Mouse (Mus musculus) adrenal gland, adult 2 months (tissue): ENCODE results near the gene H2-Eb2. TPM values are rescaled to one million over a fixed set of nuclear protein-coding genes. Genes with fewer than 3 reads are reported as not detected.
A peak's percentile ranks its signal among the peaks of the same experiment; 100 is the strongest.

ENCODE experiments used
- DNase-seq: peaks from one replicate; pipeline ENCODE4 v3.0.0; 2021
- polyA plus RNA-seq: library from polyadenylated mRNA; depleted of rRNA; stranded (reverse); fragments of >200 nt; gene quantifications from 2 replicates; pipeline ENCODE4 v1.2.3, GENCODE M21; 2012; rRNA removed
- total RNA-seq, 2 experiments: library from RNA; stranded (reverse); gene quantifications; 2 replicates each; pipeline ENCODE4 v1.2.3; 2021

The H2-Eb2 gene
- total and polyA plus RNA-seq, 3 experiments, result 0.03 TPM; not detected in 2

DNA sequence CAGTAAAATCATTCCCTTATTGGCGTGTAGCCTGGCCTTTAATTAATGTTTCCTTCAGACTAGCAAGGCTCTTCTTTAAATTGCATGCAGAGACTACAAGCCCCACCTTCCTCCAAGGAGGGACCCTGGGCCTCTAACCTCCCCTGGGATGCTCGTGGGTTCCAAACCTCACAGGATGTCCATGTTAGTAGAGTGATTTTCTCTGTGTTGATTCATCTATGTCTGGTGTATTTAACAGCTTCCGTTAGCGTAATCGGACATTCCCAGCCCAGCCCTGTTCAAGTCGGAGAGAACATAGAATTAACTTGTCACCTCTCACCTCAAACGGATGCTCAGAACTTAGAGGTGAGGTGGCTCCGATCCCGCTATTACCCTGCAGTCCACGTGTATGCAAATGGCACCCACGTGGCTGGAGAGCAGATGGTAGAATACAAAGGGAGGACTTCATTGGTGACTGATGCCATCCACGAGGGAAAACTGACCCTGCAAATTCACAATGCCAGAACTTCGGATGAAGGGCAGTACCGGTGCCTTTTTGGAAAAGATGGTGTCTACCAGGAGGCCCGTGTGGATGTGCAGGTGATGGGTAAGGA, 37.6 kb downstream of the H2-Eb2 start:
- no peak for DNase-seq

DNA sequence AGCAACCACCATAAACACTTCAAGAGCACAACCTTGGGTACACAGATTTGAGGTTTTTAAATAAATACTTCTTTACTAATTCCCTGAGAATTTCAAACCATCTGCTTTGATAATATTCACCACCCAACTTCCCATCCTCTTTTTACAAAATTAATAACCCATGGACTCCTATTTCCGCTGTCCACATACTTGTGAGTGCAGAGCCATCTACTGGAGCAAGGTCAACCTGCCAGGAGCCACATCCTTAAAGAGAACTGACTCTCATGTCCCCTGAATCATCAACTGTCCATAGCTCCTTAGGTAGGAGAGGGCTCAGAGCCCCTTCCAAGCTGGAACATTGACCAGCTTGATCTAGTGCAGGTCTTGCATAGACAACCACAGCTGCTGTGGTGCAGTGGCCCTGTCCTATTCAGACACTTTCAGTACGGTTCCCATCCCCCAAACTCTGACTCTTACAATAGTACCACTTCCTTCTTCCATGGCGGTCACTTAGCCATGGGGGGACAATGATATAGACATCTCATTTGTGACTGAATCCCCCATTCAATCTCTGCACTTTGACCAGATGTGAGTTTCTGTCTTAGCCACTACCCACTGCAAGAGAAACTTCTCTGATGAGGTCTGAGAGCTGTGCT, 38.3 kb downstream of the H2-Eb2 start:
- no peak for DNase-seq

DNA sequence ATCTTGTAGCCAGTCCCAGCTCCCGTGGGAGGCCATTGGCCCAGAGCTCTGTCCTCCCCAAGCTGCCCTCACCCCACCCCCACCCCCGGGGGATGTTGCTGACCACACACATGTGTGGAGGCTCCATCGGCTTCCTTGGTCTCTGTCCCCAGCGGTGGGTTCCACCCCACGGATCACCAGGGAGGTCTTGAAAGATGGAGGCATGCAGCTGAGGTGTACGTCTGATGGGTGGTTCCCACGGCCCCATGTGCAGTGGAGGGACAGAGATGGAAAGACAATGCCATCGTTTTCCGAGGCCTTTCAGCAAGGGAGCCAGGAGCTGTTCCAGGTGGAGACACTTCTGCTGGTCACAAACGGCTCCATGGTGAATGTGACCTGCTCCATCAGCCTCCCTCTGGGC, 39.6 kb downstream of the H2-Eb2 start:
- DNase-seq, result no peak

DNA sequence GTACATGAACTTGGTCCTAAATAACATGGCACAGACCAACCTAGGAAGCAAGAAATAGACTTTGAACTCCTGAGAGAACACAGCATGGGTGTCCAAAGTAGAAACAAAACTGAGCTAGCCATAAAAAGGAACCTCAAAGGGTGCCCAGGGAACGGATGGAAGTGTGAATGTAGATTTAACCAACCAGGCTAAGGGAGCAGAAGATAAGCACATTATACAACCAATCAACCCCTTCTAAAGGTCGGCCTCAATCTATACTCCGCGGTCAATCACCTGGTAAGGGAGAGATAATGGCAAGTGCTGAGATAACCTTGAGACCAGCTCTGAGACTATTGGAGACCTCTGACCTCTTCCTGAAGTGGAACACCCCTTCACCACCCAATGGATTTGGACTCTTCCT, 45.1 kb downstream of the H2-Eb2 start:
- no peak for DNase-seq

DNA sequence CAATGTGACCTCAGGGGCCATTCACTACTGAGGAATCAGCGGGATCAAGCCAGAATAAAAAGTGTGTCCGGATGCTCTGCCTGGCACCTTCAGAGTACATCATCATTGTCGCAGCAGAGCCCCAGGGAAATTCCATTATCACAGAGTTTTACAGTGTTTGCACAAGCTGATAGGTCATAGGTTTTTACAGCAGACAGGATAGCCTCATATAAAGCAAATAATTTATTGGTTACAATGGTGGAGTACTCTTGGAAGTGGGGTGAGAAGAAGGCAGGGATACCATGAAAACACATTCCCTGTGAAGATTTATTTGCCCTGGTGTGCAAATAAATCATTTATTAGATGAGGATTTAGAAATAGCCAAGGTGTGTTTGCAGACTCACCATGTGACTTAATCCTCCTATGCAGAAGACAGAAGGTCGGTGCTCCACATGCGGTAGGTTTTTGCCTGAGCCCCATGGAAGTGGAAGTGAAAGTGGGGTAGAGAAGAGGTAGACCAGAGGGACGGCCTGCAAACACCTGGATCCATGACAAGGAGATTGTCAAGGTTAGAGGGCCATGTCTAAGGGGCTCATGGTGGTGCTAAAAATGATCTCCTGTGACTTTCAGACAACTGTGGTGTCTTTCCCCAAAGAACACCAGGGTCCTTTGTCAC, 47.7 kb downstream of the H2-Eb2 start:
- no peak for DNase-seq

DNA sequence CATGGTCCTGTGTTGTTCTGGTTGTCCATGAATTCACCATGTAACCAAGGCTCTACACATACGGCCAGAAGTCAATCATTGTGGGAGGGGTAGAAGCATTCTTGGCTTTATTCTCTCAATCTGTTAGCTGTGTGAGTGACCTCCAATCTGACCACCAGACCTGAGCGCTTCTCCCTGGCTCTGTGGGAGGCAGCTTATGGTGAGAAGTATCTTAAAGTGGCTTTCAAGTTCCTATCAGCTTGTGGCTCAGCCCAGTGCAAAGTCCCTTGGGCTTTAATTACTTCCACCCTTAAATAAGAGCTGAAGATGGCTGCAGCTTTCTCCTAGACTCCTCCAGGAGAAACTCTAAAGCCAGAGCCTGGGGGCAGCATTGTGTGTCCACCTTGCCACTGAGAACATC, 51.4 kb downstream of the H2-Eb2 start, which contains the start of gene Btnl1:
TSS of gene Btnl1 (plus strand) at position 286 of the 400 bp plus-strand sequence.
- no peak for DNase-seq

DNA sequence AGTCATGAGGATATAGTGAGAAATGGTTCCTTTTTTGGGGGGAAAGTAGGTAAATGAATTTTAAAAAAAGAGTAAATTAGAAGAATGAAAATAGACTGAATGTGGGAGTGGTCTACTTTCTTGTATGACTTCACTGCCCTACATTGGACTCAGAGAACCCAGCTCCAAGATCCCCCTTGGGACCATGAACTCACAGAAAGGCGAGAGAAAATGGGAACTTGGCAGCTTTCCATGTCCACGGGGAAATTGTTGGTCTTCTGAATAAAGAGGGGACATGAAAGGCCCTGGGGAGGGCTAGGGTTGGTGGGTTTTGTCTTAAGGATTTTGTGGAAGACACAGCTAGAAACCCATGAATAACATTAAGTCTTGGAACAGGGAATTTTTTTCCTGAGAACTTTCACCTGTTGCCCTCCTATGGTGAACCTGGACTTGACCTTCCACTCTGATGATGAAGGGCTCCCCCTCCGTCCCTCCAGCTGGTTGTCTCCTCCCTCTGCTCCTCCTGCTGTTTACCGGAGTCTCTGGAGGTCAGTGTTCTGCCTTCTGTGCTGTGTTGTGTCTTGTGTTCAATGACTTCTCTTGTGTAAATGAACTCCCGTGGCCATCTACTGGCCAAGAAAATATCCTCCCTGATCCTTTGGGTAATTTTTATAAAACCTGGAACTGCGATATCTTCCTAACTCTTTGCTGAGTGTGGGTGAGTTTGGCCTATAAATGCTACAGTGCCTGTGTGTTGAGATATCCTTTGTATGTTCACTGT, 52.2 kb downstream of the H2-Eb2 start:
- DNase-seq, result no peak

DNA sequence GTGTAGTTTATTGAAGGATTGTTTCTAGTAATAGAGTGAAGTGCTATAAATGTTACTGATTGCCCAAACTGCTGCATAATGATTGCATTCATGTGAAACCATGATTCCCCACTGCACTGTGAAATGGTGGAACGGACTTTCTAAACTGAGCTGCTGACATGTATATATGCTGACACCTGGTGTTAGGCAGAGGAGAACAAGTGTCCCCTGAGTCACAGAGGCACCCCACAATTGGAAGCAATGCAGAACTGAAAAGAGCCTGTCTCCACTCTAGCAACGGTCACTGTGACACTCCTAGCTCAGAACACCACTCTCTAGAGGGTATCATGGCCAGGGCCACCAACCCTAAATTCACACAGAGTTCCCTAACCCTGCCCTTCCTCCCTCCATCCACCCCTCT, 53.3 kb downstream of the H2-Eb2 start:
- no peak for DNase-seq

DNA sequence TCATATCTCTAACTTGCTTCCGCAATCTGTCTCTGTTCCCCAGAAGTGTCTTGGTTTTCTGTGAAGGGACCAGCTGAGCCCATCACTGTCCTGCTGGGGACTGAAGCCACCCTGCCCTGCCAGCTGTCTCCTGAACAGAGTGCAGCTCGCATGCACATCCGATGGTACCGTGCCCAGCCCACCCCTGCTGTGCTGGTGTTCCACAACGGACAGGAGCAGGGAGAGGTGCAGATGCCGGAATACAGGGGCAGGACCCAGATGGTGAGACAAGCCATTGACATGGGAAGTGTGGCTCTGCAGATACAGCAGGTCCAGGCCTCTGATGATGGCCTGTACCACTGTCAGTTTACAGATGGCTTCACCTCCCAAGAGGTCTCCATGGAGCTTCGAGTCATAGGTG, 54.0 kb downstream of the H2-Eb2 start:
- DNase-seq, result no peak

DNA sequence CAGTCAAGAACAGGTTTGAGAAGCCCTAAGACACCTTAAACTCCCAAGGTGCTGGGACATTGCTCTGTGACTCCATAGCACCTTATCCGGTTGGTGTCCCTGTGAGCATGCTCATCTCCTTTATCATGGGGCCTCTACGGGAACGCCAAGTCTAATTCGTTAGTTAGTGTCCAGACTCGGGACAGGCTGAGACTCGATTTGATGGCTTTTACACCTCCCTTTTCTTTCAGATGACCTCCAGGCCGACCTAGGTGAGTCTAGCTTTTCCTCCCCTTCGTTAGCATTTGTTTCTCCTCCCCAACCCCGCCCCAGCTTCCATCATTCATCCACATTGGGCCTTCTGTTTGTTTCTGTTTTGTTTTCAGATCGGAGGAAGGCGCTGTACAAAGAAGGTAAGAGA, 56.4 kb downstream of the H2-Eb2 start:
- DNase-seq, result no peak

DNA sequence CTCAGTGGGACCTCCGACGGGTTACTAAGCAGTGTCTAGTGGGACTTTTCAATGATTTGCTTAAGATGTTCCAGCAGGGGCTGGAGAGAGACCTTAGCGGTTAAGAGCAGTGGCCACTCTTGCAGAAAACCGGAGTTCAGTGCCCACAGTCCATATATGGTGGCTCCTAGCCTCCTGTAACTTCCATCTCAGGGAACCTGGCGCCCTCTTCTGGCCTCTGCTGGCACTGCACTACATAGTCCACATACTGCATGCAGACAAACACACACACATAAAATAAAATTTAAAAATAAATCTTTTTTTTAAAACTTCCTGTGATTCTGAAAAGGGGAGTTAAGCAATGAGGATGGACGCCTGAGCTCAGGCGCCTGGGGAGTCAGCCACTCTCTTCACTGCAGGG, 57.7 kb downstream of the H2-Eb2 start:
- no peak for DNase-seq

DNA sequence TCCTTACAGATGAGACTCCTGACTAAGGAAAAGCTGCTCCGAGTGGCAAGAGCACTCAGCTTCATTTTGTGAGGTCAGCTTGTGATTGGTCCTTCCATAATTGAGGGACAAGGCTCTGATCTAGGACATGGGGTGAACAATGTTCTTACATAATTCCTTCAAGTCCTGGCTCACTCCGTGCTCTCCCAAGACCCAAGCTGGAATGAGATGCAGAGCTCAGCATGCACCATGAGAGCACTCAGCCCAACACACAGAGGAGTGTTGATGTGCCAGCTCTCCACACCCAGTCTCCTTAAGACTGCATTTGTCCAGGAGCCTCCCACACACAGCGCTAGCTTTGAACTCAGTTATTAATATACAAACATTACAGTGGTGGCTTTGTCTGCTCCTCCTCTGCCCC, 59.2 kb downstream of the H2-Eb2 start:
- no peak for DNase-seq

DNA sequence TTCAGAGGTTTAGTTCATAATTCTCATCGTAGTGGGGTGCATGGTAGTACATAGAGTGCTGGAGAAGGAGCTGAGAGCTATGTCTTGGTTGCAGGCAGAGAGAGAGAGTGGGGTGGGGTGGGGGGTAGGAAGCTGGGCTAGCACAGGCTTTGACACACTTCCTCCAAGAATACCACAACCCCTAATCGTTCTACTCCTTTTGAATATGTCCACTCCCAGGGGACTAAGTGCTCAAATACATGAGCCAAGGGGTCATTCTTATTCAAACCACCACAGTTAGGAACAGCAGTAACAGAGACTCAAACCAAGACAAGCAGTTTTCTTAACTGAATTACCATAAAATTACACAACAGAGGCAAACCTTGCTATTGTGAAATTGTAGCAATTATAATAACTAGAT, 61.2 kb downstream of the H2-Eb2 start:
- no peak for DNase-seq

DNA sequence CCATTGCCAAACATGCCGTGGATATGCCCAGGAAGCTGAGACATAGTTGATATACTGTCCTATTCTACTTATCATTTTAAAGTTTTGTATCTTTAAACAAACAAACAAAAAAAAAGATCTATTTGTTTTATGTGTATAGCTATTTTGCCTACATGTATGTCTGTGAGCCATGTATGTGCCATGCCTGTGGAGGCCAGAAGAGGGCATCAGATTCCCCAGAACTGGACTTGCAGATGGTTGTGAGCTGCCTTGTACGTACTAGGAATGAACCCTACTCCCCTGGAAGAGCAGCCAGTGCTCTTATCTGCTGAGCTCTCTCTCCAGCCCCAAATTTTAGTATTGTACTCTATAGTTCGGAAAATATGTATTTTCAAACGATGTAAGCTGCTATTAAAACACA, 63.0 kb downstream of the H2-Eb2 start:
- peak; percentile 50 for DNase-seq

Other genes starting within 250 kb of the H2-Eb2 start
- gene H2-Oa, start 233.3 kb upstream of the H2-Eb2 start, total RNA-seq, result under 1 TPM in 1 of 2 experiments, not detected in 1; 0.62 TPM
- gene H2-Oa, start 233.3 kb upstream of the H2-Eb2 start, polyA plus RNA-seq, result 1.9 TPM in 2 replicates
- gene H2-DMa, start 206.1 kb upstream of the H2-Eb2 start, total RNA-seq, result 10 to 100 TPM; 14.4 to 18.9 TPM
- gene H2-DMa, start 206.1 kb upstream of the H2-Eb2 start, polyA plus RNA-seq, result 24.2 and 27.4 TPM in 2 replicates
- 100 to 1,000 TPM; 173 to 286 TPM for gene Brd2, start 203.0 kb upstream of the H2-Eb2 start, total RNA-seq
- 103 and 104 TPM in 2 replicates for gene Brd2, start 203.0 kb upstream of the H2-Eb2 start, polyA plus RNA-seq
- gene H2-DMb2, start 182.4 kb upstream of the H2-Eb2 start, total RNA-seq, result 1 to 10 TPM; 2.0 to 3.4 TPM
- 1.3 and 2.3 TPM in 2 replicates for gene H2-DMb2, start 182.4 kb upstream of the H2-Eb2 start, polyA plus RNA-seq
- gene H2-DMb1, start 172.6 kb upstream of the H2-Eb2 start, total RNA-seq, result 10 to 100 TPM in 1 of 2 experiments, 1 to 10 TPM in 1; 6.4 to 12.3 TPM
- 32.6 and 33.3 TPM in 2 replicates for gene H2-DMb1, start 172.6 kb upstream of the H2-Eb2 start, polyA plus RNA-seq
- gene Tap1, start 138.1 kb upstream of the H2-Eb2 start, total RNA-seq, result 10 to 100 TPM; 15.4 to 19.1 TPM
- gene Tap1, start 138.1 kb upstream of the H2-Eb2 start, polyA plus RNA-seq, result 44.5 and 44.9 TPM in 2 replicates
- gene Psmb9, start 137.9 kb upstream of the H2-Eb2 start, total RNA-seq, result 10 to 100 TPM; 12.1 to 20.6 TPM
- gene Psmb9, start 137.9 kb upstream of the H2-Eb2 start, polyA plus RNA-seq, result 45.1 and 54.8 TPM in 2 replicates
- gene Psmb8, start 127.9 kb upstream of the H2-Eb2 start, total RNA-seq, result 10 to 100 TPM; 21.8 to 41.4 TPM
- gene Psmb8, start 127.9 kb upstream of the H2-Eb2 start, polyA plus RNA-seq, result 49.6 and 68.0 TPM in 2 replicates
- gene Tap2, start 122.1 kb upstream of the H2-Eb2 start, total RNA-seq, result 10 to 100 TPM; 43.6 to 55.6 TPM
- 61.0 and 64.1 TPM in 2 replicates for gene Tap2, start 122.1 kb upstream of the H2-Eb2 start, polyA plus RNA-seq
- 1 to 10 TPM in 1 of 2 experiments, under 1 TPM in 1; 0.49 to 1.3 TPM for gene H2-Ob, start 86.8 kb upstream of the H2-Eb2 start, total RNA-seq
- 0.91 TPM in 2 replicates for gene H2-Ob, start 86.8 kb upstream of the H2-Eb2 start, polyA plus RNA-seq
- gene H2-Ab1, start 68.0 kb upstream of the H2-Eb2 start, total RNA-seq, result 10 to 100 TPM; 78.4 to 97.1 TPM
- gene H2-Ab1, start 68.0 kb upstream of the H2-Eb2 start, polyA plus RNA-seq, result 364 and 513 TPM in 2 replicates
- gene H2-Aa, start 37.8 kb upstream of the H2-Eb2 start, total RNA-seq, result 100 to 1,000 TPM in 1 of 2 experiments, 10 to 100 TPM in 1; 85.9 to 137 TPM
- 134 and 150 TPM in 2 replicates for gene H2-Aa, start 37.8 kb upstream of the H2-Eb2 start, polyA plus RNA-seq
- gene H2-Eb1, start 19.8 kb upstream of the H2-Eb2 start, total RNA-seq, result 100 to 1,000 TPM in 1 of 2 experiments, 10 to 100 TPM in 1; 67.3 to 144 TPM
- gene H2-Eb1, start 19.8 kb upstream of the H2-Eb2 start, polyA plus RNA-seq, result 59.2 and 66.0 TPM in 2 replicates
- gene Btnl2, start 29.2 kb downstream of the H2-Eb2 start, total RNA-seq, result under 1 TPM; 0.40 to 0.73 TPM
- gene Btnl2, start 29.2 kb downstream of the H2-Eb2 start, polyA plus RNA-seq, result 0.04 and 0.16 TPM in 2 replicates
- gene Btnl1, start 51.5 kb downstream of the H2-Eb2 start, total RNA-seq, result not detected
- gene Btnl1, start 51.5 kb downstream of the H2-Eb2 start, polyA plus RNA-seq, result not detected in 2 replicates
- gene BC051142, start 73.2 kb downstream of the H2-Eb2 start, total RNA-seq, result 1 to 10 TPM; 2.1 to 2.5 TPM
- 0.74 and 1.1 TPM in 2 replicates for gene BC051142, start 73.2 kb downstream of the H2-Eb2 start, polyA plus RNA-seq
- gene Btnl4, start 151.7 kb downstream of the H2-Eb2 start, total RNA-seq, result not detected
- gene Btnl4, start 151.7 kb downstream of the H2-Eb2 start, polyA plus RNA-seq, result 0.06 TPM in 2 replicates
- gene Btnl6, start 191.7 kb downstream of the H2-Eb2 start, total RNA-seq, result not detected
- gene Btnl6, start 191.7 kb downstream of the H2-Eb2 start, polyA plus RNA-seq, result not detected in 2 replicates
- 10 to 100 TPM; 22.1 to 24.6 TPM for gene Notch4, start 238.6 kb downstream of the H2-Eb2 start, total RNA-seq
- gene Notch4, start 238.6 kb downstream of the H2-Eb2 start, polyA plus RNA-seq, result 78.6 and 90.4 TPM in 2 replicates